Mouse (Mus musculus) heart, postnatal 10 days (tissue): ENCODE data around the gene Galr2. TPM values are rescaled to one million over a fixed set of nuclear protein-coding genes. Genes with fewer than 3 reads are reported as not detected.

ENCODE experiments used
- DNase-seq, 2 experiments: peaks; one replicate each; pipeline ENCODE4 v3.0.0; 2021
- intact Hi-C: fragments of 180-260 bp; cut with DNase I; formaldehyde crosslinking; loops from one replicate; pipeline ENCODE4 v1.15.1; 2025
- total RNA-seq, 2 experiments: library from RNA; stranded (reverse); gene quantifications; 2 replicates each; pipeline ENCODE4 v1.2.3; 2021

Gene Galr2
- total RNA-seq, 2 experiments from 2014 or later: not detected

DNA sequence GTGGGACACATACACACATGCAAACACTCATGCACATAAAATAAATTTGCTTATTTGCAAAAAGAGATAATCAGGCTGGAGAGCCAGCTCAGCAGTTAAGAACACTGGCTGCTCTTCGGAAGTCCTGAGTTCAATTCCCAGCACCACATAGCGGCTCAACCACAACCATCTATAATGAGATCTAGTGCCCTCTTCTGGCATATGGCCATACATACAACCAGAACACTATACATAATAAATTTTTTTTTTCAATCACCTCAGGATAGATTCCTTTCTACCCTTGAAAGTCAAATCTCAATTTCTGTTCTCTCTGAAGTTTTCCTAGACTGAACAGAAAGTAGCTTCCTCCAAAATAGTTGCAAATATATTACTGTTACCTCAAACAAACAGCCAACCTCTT, 24.7 kb downstream of the Galr2 start:
- intact Hi-C loops: loop anchor here (2.0 kb wide), 1 partner anchor 31 kb away; the partner anchor contains the start of gene Srp68
- DNase-seq: no peak

GRCm38 (mm10) chr11:116306126-116306982, 25.6 kb downstream of the Galr2 start:
- DNase-seq: peak; percentile 95 to 98
- intact Hi-C loops: no loop called here

DNA sequence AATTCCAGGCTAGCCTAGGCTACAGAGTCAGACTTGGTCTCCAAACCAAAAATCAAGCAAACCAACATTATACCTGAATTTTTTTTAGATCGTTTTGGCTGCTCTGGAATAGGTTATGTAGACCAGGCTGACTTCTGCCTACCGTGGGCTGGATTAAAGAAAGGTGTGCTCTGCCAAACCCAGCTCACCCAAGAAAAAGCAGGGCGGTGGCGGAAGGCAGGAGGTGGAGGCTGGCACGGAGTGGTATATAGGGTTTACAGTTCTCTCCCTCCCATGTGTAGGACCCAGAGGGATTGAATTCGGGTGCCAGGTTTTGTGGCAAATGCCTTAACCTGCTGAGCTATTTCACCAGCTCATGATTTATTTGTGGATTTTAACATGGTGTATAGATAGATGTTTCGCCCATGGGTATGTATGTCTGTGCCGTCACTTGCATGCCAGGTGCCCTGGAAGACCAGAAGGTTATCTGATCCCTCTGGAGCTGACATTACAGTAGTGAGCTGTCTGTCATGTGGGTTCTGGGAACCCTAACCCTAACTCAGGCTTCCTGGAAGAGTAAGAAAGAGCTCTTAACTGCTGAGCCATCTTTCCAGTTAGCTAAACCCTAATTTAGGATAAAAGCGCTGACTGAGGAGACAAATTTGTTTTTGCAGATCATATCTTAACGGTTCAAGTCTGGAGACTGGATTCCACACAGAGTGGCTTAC, 26.4 kb downstream of the Galr2 start, which contains the start of gene Exoc7:
TSS of gene Exoc7 (minus strand) at position 215 of the 707 bp plus-strand sequence.
- DNase-seq: no peak
- intact Hi-C loops: no loop called here

GRCm38 (mm10) chr11:116307762-116308531, 27.2 kb downstream of the Galr2 start:
- intact Hi-C loops: no loop called here
- no peak for DNase-seq

GRCm38 (mm10) chr11:116309601-116310000, 28.9 kb downstream of the Galr2 start:
- DNase-seq: no peak
- intact Hi-C loops: no loop called here

DNA sequence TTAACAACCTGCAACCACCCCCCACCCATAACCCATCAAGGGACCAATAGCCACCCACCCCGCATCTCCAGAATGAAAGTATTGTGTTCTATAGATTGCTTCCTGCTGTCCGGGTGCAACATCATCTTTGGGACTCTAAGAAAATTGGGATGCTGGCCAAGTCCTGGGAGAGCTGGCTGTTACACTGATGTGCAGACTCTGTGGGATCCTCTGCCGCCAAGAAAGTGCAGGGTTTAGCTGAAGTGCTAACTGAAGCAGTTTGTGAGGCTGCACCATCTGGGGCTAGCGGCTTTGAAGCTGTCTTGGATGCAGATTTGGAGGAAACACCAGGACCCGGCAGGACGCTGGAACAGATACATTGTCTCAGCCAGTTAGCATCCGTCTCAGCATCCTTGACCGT, 30.4 kb downstream of the Galr2 start:
- peak in 1 of 2 experiments; percentile 46 for DNase-seq
- intact Hi-C loops: no loop called here

GRCm38 (mm10) chr11:116312359-116312758, 31.6 kb downstream of the Galr2 start:
- intact Hi-C loops: no loop called here
- peak; percentile 27 to 31 for DNase-seq

GRCm38 (mm10) chr11:116318719-116319659, 38.2 kb downstream of the Galr2 start:
- peak; percentile 85 to 92 for DNase-seq
- intact Hi-C loops: loop anchor here (1.0 kb wide), 3 partner anchors 49 to 145 kb away; no protein-coding TSS in a partner anchor

- no peak for DNase-seq
- intact Hi-C loops: no loop called here
Observed at GRCm38 (mm10) chr11:116326963-116327603, 46.3 kb downstream of the Galr2 start.

DNA sequence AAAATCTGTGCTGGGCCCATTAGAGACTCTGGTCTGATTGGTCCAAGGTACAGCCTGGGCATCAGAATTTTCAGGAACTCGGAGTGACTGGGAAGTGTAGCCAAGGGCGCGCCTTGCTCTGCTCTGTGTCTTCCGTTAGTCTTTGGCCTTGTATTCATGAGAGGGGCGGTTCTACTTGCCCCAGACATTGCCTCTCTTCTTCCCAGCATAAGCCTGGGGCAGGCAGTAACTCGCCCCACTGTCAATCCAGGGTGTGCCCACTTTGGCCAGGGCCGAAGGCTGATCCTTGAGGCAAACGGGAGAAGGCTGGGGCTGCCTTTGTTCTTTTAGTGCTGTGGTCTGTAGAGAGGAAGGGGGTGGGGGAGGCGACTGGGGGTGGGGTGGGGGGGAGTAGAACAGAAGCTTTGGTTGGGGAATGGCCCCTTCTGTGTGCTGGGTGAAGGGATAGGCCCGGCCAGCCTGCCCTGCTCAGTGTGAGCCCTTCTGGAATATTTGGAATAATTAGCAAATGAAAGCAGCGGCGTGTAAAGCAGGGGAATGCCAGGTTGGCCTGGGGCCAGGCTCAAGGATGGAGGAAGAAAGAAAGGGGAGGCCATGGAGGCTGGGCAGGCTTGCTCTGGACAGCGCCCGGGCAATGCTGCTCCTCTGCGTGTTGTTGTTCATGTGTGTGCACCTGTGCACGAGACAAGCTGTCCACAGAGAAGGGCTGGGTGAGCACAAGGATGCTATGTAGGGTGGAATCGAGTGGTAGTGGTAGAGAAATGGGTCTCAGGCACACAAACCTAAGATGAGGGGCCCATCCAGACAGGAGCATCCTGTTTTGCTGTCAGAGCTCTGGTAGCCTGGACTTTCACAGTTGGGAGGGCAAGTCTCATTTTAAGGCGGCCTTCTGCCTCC, 48.8 kb downstream of the Galr2 start:
- peak in 1 of 2 experiments; percentile 20 for DNase-seq
- intact Hi-C loops: no loop called here

- intact Hi-C loops: no loop called here
Observed at GRCm38 (mm10) chr11:116330211-116330518, 49.4 kb downstream of the Galr2 start.

DNA sequence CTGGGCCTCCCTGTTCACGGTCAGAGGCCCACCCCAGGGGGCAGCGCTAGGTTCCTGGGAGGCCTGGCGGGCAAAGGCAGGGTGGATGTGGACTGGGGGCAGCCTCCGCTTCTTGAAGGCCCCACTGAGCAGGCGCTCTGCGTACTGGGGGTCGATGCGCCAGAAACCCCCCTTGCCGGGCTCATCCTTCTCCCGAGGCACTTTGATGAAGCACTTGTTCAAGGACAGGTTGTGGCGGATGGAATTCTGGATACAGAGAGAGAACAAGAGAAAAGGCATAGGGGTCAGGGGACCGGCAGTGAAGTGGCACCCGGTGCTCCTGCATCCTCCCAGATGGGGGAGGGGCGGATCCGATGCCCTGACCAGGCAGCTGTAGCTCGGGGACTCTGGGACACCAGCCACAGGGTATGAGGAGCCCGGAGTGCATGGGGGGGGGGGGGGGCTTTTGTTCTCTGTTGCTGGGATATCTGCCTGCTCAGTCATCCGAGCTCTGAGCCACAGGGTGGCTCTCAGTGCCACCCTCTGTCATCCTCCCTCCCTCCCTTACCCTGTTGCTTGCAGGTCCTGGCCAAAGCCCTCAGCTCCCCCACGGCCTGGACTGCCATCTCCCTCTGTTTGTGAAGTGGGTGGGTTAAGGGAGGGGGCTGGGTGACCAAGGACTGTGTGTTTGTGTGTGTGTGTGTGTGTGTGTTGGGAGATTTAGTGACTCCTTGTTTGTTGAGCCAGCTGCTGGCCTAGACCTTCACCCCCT, 51.7 kb downstream of the Galr2 start:
- no peak for DNase-seq
- intact Hi-C loops: no loop called here

More at GRCm38 (mm10) chr11:116330211-116330518, 49.4 kb downstream of the Galr2 start:
- no peak for DNase-seq

DNA sequence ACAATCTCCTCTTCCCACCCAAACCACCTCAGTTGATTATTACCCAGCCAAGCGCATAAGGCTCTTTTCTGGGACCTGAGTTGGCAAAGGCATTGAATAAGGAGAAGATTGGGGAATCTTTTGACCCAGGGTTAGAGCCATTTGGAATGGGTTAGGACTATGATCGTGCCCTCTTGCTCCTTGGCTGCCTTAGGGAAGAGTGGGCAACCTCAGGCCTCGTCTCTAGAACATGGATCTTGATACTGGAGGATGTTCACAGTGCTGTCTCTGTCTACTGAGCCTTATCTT, 52.2 kb downstream of the Galr2 start:
- DNase-seq: no peak
- intact Hi-C loops: no loop called here

Other genes starting within 250 kb of the Galr2 start
- gene Unc13d, start 203.0 kb upstream of the Galr2 start, total RNA-seq: 1 to 10 TPM in 1 of 2 experiments, under 1 TPM in 1; 0.52 to 1.0 TPM
- 10 to 100 TPM; 96.6 to 99.5 TPM for gene Wbp2, start 193.9 kb upstream of the Galr2 start, total RNA-seq
- gene Trim47, start 153.7 kb upstream of the Galr2 start, total RNA-seq: 10 to 100 TPM; 43.3 to 49.7 TPM
- 1 to 10 TPM; 5.4 to 6.3 TPM for gene Trim65, start 149.8 kb upstream of the Galr2 start, total RNA-seq
- gene Mrpl38, start 142.1 kb upstream of the Galr2 start, total RNA-seq: 10 to 100 TPM; 55.9 to 56.8 TPM
- gene Fbf1, start 112.8 kb upstream of the Galr2 start, total RNA-seq: 10 to 100 TPM; 17.4 to 17.7 TPM
- 10 to 100 TPM; 29.7 to 34.0 TPM for gene Ten1, start 82.1 kb upstream of the Galr2 start, total RNA-seq
- gene Acox1, start 81.9 kb upstream of the Galr2 start, total RNA-seq: 10 to 100 TPM; 92.5 to 99.9 TPM
- gene Evpl, start 42.9 kb upstream of the Galr2 start, total RNA-seq: 1 to 10 TPM; 1.2 TPM
- 10 to 100 TPM; 58.7 to 59.8 TPM for gene Srp68, start 6.7 kb upstream of the Galr2 start, total RNA-seq
- 10 to 100 TPM; 61.0 to 65.9 TPM for gene Exoc7, start 26.3 kb downstream of the Galr2 start, total RNA-seq
- gene Foxj1, start 54.5 kb downstream of the Galr2 start, total RNA-seq: not detected
- 10 to 100 TPM; 10.0 TPM for gene Rnf157, start 132.1 kb downstream of the Galr2 start, total RNA-seq
- 10 to 100 TPM; 47.2 to 49.4 TPM for gene Ubald2, start 153.2 kb downstream of the Galr2 start, total RNA-seq
- not detected for gene Qrich2, start 185.3 kb downstream of the Galr2 start, total RNA-seq
- 10 to 100 TPM; 45.3 to 45.8 TPM for gene Prpsap1, start 213.3 kb downstream of the Galr2 start, total RNA-seq
- gene Sphk1, start 250.0 kb downstream of the Galr2 start, total RNA-seq: 1 to 10 TPM; 2.5 to 3.9 TPM